Mouse (Mus musculus) heart, postnatal 14 days (tissue): ENCODE results near the gene Cxcl17. TPM values are rescaled to one million over a fixed set of nuclear protein-coding genes. Genes with fewer than 3 reads are reported as not detected.
"Not testable (repeated sequence)": the region's sequence is repeated elsewhere in the genome, so short reads cannot be mapped to it uniquely, and the experiment has no call there.

Source experiments
- DNase-seq, 2 experiments: peaks; one replicate each; pipeline ENCODE4 v3.0.0; 2021 to 2022
- intact Hi-C: fragments of 180-260 bp; cut with DNase I; formaldehyde crosslinking; loops from one replicate; pipeline ENCODE4 v1.15.1; 2025
- long read RNA-seq, 2 experiments: library from polyadenylated mRNA; stranded (forward); transcript quantifications; one replicate each; pipeline ENCODE4 v2.0.0; 2021
- total RNA-seq, 2 experiments: library from RNA; stranded (reverse); gene quantifications; 2 replicates each; pipeline ENCODE4 v1.2.3; 2021

Cxcl17 gene
- not detected for total RNA-seq
- long read RNA-seq, experiment 1, result 0 reads
- long read RNA-seq, experiment 2, partial matches to known transcripts, result 0 of 2 reads
- long read RNA-seq, experiment 2, other reads (novel, unspliced or antisense), result 0 of 2 reads

DNA sequence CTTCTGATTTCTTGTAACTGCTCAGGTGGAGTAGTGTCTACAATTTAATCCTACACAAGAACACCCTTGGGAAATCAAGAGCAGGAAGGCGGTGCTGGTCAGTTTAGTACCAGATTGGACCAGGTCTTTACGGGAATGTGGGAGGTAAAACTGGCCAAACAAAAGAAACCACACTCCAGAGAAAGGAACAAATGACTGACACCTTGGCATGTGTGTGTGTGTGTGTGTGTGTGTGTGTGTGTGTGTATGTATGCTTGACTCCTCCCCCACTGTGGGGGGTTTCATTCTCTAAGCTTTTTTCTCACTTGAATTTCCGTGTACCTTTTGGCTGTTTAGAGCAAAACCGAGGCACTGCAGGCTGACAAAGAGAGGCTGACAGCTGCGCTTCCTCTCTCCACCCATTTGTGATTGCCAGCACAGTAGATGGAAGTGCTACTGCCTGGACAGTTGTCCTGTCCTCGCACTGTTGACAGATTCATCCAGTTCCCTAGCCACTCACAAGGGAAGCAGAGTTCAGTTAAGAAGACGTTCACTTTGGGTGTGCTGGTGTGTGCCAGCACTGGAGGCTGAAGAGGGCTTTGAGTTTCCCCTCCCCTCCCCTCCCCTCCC, at the start of gene Cxcl17:
Cxcl17 (minus strand) TSS at position 54 of the 609 bp plus-strand sequence.
- intact Hi-C loops, result no loop called here
- DNase-seq, result peak in 1 of 2 experiments; percentile 20

DNA sequence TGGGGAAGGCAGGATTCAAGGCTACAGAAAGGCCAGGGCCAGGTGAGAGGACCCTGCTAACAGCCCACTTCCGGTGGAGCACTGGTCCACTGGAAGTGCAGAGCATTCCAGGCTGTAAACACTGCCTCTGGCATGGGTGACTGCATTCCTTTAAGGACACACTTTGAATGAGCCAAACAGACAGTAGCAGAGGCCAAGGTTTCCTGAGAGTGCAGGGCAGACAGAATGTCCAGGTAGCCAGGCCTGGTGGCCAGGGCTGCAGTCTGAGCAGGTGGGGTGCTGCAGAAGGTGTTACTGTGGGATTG, 49.3 kb upstream of the Cxcl17 start:
- intact Hi-C loops, DNase-seq: not testable (repeated sequence)

GRCm38 (mm10) chr7:25461336-25462032, 48.8 kb upstream of the Cxcl17 start:
- intact Hi-C loops, DNase-seq: not testable (repeated sequence)

DNA sequence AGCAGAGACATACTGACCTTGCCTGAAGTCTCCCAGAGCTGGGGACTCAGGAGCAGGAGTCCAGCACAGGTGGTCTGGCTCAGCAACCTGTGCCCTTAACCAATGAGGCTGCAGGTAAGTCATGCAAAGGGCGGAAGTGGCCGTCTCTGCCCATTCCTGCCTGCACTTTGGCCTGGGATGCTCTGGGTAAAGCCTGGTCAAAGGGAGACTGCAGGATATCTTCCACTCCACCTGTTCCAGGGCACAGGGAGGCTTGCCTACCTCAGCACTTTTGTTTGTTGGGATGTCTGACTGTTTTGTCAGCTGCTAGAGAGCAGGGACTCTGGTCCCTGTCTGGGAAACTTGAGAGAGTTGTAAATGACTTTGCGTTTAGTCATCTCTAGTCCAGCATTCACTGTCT, 39.4 kb upstream of the Cxcl17 start:
- intact Hi-C loops, result no loop called here

DNA sequence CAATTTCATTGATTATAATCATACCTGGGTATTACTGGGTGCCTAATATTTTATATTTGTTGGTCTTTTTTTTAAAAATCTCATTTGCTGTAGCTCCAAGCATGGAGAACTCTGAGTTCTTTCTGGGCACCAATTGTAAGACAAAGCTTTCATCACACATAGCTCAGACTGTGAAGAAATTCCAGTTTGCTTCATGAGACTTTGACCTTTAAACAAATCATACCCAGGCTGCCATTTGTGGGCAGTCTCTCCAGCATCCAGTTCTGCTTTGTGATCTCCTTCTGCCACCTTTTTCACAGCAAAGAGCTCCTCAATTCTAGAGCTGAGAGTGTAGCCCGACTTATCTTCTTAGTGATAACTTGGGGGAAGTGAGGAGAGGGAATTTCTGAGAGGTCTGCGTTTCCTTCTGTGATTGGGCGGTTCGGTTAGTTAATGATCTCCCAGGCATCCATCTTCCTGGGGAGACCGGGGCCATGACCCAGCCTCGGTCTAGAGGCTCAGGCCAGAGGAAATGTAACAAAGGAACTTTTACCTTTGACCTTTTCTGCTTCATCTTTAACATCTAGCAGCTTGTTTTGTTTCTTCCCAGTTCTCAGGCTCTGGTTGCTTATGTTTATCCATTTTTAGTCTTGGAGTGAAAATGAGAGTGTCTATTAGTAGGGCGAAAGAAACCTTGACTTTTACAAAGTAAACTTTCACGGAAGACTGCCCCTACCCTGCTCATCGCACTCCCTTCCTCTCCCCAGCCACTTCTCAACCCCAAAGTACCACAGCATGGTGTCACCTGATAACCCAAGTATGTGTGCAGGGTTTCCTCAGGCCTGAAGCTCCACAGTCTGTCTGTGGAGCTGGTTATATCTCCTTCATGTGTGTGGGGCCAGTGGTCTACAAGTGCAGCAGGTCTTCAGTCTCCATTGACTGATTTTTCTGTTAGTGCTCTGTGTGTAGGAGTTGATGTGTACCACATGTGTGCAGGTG, 37.5 kb upstream of the Cxcl17 start:
- intact Hi-C loops, result no loop called here
- no peak for DNase-seq

More for the DNA sequence above, 39.4 kb upstream of the Cxcl17 start:
- DNase-seq, result no peak

DNA sequence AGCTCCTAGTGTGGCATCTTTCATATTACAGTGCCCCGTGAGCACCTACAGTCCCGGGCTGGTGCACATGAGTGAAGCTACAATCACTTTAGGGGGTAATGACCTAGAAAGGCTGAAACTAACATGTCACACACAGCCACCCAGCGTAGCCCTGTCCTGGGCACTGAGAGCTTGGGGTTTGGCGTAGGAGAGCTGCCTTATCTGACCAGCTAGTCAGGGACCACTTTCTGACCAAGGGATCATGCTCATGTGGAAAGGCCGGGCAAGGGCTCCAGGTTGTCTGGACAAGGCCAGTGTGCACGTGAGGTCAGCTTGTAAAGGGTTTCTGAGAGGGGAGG, 28.1 kb upstream of the Cxcl17 start:
- intact Hi-C loops, result no loop called here
- no peak for DNase-seq

- no peak for DNase-seq
- intact Hi-C loops, result no loop called here
These were observed 27.5 kb upstream of the Cxcl17 start for GRCm38 (mm10) chr7:25439978-25440815.

- no peak for DNase-seq
- intact Hi-C loops, result no loop called here
These were observed 26.6 kb upstream of the Cxcl17 start for GRCm38 (mm10) chr7:25439124-25439822.

DNA sequence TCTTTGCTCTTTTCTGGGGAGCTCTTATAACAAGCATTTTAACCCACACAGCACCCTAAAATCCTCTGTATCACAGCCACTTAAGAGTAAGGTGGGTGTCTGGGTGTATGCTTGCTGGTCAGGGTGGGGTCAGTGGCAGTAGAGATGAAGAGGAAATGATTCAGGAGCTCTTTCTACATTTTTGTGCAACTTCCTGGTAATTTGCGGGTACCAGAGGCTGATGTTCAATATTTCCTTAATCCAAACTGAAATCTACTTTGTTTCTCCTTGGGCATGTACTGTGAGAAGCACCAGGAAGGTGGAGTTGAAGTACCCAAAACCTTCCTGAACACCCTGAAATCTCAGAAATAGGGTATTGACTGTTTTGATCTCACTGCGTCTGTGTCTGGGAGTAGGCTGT, 24.0 kb upstream of the Cxcl17 start:
- intact Hi-C loops, result no loop called here
- DNase-seq, result no peak

DNA sequence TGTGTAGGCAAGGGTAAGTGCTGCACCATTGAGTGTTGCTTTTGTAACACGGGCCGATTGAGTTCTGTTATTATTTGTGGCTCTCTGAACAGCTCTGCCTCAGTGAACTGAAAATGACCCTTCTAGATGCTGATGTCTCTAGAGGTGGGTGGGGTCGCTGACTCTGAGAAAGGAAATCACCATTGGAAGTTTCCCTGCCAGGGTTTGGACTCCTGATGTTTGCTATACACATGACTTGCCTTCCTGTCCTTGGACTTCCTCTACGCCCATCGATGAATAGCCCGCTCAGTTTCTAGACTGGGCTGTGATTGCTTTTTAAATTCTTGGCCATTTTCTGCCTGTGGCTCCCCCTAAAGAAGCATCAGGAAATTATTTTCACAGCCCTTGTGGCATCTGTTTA, 23.5 kb upstream of the Cxcl17 start:
- intact Hi-C loops, result no loop called here
- DNase-seq, result peak in 1 of 2 experiments; percentile 24

GRCm38 (mm10) chr7:25435546-25435851, 22.8 kb upstream of the Cxcl17 start:
- intact Hi-C loops, result loop anchor here (2.0 kb wide), 1 partner anchor 41 kb away; the partner anchor contains the start of gene Ceacam1
- DNase-seq, result no peak

GRCm38 (mm10) chr7:25434654-25435545, 22.2 kb upstream of the Cxcl17 start:
- intact Hi-C loops, result loop anchor here (2.0 kb wide), 1 partner anchor 42 kb away; the partner anchor contains the start of gene Ceacam1
- no peak for DNase-seq

- DNase-seq, result no peak
- intact Hi-C loops, result loop anchor here (2.0 kb wide), 1 partner anchor 43 kb away; the partner anchor contains the start of gene Ceacam1
These were observed 21.3 kb upstream of the Cxcl17 start for GRCm38 (mm10) chr7:25433781-25434560.

DNA sequence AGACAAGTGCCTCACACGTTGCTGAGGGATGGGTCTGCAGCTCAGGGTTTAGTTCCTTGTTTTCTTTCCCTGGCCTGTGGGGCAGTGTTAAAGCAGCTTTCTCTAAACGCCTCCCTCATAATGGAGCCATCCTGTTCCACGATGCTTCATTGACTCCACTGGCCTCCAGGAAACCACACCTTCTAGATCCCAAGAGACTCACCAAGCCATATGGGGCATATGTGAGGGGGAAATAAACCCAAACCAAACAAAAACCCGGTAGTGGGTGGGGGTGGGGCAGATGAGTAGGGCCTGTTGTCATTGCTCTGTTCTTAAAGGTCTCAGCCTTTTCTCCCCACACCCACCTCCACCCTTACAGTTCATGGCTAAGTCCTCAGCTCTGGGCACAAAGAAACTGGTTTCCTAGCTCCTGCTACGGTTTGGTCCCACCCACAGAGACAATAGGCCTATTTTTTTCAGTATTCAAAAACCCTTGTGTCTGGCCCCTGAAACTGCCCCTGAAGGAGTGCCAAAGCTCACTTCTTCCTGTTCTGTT, 20.4 kb upstream of the Cxcl17 start:
- intact Hi-C loops, result no loop called here
- peak; percentile 34 to 38 for DNase-seq

DNA sequence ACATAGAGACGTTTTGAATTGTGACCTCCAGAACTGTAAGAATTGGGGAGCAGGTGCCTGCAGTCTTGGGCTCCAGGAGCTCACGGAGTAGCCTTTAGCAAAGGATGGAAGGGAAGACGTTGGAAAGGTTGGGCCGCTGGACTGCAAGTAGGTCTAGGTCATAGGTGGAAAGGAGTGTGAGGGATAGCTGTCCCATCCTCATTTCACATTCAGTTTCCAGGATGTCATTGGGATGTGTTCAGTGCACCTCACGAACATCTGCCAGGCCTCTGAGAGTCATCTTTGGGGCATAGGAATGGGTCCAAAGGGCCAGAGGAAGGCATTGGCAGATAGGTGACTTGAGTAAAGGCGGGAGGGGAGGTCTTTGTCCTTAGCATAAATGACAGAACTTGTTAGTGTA, 19.7 kb upstream of the Cxcl17 start:
- DNase-seq, result no peak
- intact Hi-C loops, result no loop called here

DNA sequence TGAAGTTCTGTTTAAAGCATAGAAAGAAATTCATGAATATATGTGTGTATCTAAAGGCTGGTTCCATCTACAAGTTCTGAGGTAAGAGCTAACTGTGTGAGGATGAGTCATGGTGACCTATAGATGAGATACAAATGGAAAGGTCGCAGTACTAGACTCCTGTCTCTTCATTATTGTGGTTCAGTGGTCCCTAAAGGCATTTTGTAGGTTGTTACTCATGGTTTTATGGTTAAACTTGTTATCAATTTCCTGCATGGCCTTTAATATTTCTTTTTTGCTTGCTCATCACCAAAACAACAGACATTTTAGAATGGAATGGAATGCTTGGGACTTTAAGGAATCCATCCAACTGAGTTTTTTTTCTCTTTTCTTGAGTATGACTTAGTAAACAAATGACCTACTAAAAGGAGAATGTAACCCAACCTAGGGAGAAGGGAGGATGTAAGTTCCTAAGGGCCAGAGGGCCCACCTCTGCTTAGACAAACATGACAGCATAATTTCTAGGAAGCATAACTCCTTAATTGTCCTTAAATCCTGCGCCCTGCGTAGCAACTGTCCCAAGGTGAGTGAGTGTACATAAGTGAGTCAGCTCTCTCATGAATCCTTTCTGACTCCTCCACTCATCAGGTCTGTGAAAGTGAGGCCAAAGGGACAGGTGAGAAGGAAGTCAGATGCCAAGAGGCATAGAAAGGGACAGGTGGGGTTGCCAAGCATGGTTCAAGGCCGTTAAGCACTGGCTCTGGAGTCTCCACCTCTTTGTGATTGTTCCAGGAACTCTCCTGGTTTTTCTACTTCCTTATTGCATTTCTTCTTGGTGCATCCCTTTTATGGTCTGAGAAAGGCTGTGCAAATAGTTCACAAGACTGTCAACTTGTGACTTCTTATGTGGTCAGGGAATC, 17.4 kb upstream of the Cxcl17 start:
- intact Hi-C loops, result no loop called here
- no peak for DNase-seq

DNA sequence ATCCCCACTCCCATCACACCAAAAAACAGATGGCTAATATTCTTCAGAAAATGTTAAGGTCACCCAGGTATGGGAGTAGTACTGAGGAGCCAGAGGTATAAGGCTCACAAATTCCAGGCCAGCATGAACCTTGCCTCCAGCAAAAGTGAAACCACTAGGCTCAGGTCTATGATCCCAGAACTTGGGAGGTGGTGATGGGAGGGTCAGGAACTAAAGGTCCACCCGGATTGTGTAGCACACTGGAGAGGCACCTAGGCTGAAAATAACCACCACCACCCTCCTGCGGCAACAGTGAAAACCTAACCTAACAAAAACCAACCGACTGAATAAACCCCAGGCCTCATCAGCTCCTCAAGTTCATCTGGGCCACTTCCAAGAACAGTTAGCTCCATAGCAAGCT, 15.6 kb upstream of the Cxcl17 start:
- DNase-seq, result no peak
- intact Hi-C loops, result no loop called here
